Mouse (Mus musculus) thymus, adult 2 months (tissue): Measurements from ENCODE around the gene Fhit.

Experiments
- CTCF ChIP-seq: fragments of 200-500 bp; IDR thresholded peaks from 2 replicates; pipeline ENCODE4 v1.5.1; 2012; ENCODE audit warnings: mild to moderate bottlenecking, control low read depth, low read length, moderate library complexity, borderline replicate concordance; ENCODE audit not compliant: control insufficient read depth, poor library complexity, insufficient read depth; ENCODE audit errors: extremely low read depth
- POLR2A ChIP-seq: fragments of 200-500 bp; IDR thresholded peaks from 2 replicates; pipeline ENCODE4 v1.6.1; 2012; ENCODE audit warnings: mild to moderate bottlenecking, low read length, control low read depth, moderate library complexity; ENCODE audit not compliant: control insufficient read depth, poor library complexity, insufficient read depth; ENCODE audit errors: extremely low read depth

DNA sequence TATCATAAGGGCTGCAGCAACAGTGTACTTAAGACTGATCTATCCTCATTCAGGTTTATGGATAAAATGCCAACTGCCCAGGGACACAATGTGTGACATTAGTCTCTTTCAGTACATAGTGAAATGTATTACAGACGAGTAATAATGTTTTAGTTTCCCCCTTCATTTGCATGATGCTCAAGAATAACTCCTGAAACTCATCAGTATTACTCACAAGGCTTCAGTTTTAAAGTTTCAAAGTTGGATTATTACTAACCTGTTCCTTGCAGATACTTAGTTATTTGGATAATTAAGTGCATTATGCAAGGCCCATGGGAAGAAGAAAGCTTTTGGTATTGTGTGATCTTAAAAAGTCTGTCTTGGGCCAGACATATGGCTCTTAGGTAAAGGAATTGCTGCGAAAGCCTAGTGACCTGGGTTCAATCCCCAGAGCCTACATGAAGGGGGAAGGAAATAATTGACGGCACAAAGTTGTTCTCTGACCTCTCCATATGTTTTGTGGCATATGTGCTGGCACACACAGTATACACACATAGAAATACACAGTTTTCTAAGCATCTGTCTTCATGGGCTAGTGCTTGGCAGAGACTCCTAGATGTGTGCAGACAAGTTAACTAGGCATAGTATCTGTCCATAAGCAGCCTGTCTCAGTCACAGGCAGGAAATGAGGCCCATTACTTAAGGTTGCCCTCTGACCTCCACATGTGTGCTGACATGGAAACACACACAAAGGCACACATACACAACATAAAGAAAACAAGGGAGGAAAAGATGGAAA lies 287.1 kb downstream of the Fhit start:
- TF ChIP-seq CTCF (no peak), POLR2A (no peak)
